Mouse (Mus musculus) layer of hippocampus, adult 2 months (tissue): Measurements from ENCODE around the gene Snrpb2. TPM values are rescaled to one million over a fixed set of nuclear protein-coding genes. Genes with fewer than 3 reads are reported as not detected.

Source experiments
- DNase-seq, 2 experiments: peaks; one replicate each; pipeline ENCODE4 v3.0.0; 2022; ENCODE audit warnings: low spot score in 2 of 2
- H3K27ac ChIP-seq: fragments of 200-600 bp; 2 replicates; pipeline ENCODE4 v1.8.1; 2022
- H3K4me3 ChIP-seq: fragments of 200-600 bp; 2 replicates; pipeline ENCODE4 v1.8.1; 2022; ENCODE audit warnings: mild to moderate bottlenecking
- CTCF ChIP-seq: fragments of 200-600 bp; conservative IDR thresholded peaks from 2 replicates; pipeline ENCODE4 v1.8.1; 2022; ENCODE audit warnings: antibody characterized with exemption, mild to moderate bottlenecking, moderate library complexity
- total RNA-seq, 2 experiments: library from RNA; stranded (reverse); gene quantifications; 2 replicates each; pipeline ENCODE4 v1.2.3; 2021

Gene Snrpb2
- total RNA-seq, 2 experiments from 2014 or later, result 41.8 to 46.2 TPM

DNA sequence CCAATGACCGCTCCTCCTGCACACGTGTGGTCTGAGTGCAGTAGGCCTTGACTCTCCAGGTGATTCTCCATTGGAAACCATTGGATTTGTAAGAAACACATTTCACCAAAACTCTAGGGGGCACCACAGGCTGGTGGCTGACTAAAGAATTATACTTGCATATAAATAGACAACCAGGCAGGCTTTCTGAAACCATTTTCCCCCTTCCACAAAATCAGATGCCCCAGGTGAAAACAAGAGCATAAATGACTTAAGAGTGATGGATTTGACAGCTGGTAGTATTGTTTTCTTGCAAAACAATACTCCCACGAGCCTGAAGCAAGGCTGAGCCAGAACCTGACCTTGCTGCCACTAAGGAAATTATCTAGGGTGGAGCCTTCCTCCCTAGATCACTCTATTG, 54.6 kb downstream of the Snrpb2 start:
- no peak overlapping the region for H3K27ac ChIP-seq
- no peak overlapping the region for H3K4me3 ChIP-seq
- DNase-seq, result peak; percentile 45 to 46
- TF ChIP-seq CTCF, result peak; percentile 71

- no peak overlapping the region for H3K4me3 ChIP-seq
- no peak for TF ChIP-seq CTCF
- no peak for DNase-seq
- H3K27ac ChIP-seq, result no peak overlapping the region
Observed at GRCm38 (mm10) chr2:143118221-143118620, 55.4 kb downstream of the Snrpb2 start.

Other genes starting within 250 kb of the Snrpb2 start
- 10 to 100 TPM; 10.3 to 11.8 TPM for gene Kif16b, start 161.5 kb upstream of the Snrpb2 start, total RNA-seq
- not detected for gene Otor, start 15.4 kb downstream of the Snrpb2 start, total RNA-seq